Comparison of ENCODE assay signal across 13 mouse cellular contexts in genomic region chr13:105250264-105250663, GRCm38 (mm10). TPM values are rescaled to one million over a fixed set of nuclear protein-coding genes. Genes with fewer than 3 reads are reported as not detected.
DNase-seq lines count a peak whose midpoint lies in the region; ATAC-seq lines count a peak whose summit lies in the region.
"Had no signal": no experiment of that assay in that cellular context is flagged by ENCODE, and none has a peak within 500 bp of the region (broad histone marks: within the 10 kb centered on the region; RNA-seq: fewer than 3 reads in every experiment).

No protein-coding gene starts in this region.

- peak overlapping the region; percentile 69 for H3K27ac ChIP-seq in neural tube, embryonic 11.5 days (ENCODE audit: low read depth, low read length)
- H3K27ac ChIP-seq in midbrain, embryonic 11.5 days (ENCODE audit: low read depth, low read length) = peak overlapping the region; percentile 67
- H3K27ac ChIP-seq in intestine, embryonic 16.5 days (ENCODE audit: low read length) = no peak overlapping the region
- H3K27ac ChIP-seq: intestine, embryonic 15.5 days had no signal

- H3K4me3 ChIP-seq in neural tube, embryonic 11.5 days (ENCODE audit: low read depth, low read length) = no peak overlapping the region
- H3K4me3 ChIP-seq in midbrain, embryonic 11.5 days (ENCODE audit: low read depth, low read length) = no peak overlapping the region
- no peak overlapping the region for H3K4me3 ChIP-seq in intestine, embryonic 16.5 days (ENCODE audit: low read length)
- H3K4me3 ChIP-seq: intestine, embryonic 15.5 days had no signal

- no peaks in the 10 kb centered on the region for H3K9me3 ChIP-seq in neural tube, embryonic 11.5 days (ENCODE audit: control insufficient read depth, low read length)
- H3K9me3 ChIP-seq in midbrain, embryonic 11.5 days (ENCODE audit: control insufficient read depth, low read length) = no peaks in the 10 kb centered on the region
- H3K9me3 ChIP-seq in intestine, embryonic 16.5 days (ENCODE audit: control insufficient read depth, low read length) = no peaks in the 10 kb centered on the region
- H3K9me3 ChIP-seq: intestine, embryonic 15.5 days had no signal

- 65% methylated on average over 9 of the region's 9 CpGs for WGBS in neural tube, embryonic 11.5 days
- 76% methylated on average over 9 of the region's 9 CpGs for WGBS in midbrain, embryonic 11.5 days
- WGBS in intestine, embryonic 16.5 days = 71% methylated on average over 9 of the region's 9 CpGs

- ATAC-seq in neural tube, embryonic 11.5 days (ENCODE audit: insufficient read depth, low FRiP score, low TSS enrichment) = 0 out of 2 replicates have a peak, but pooled peaks have one; percentile 33
- ATAC-seq in midbrain, embryonic 11.5 days (ENCODE audit: low FRiP score) = peak; percentile 40; the same call in 1 of the 2 replicates
- no peak for ATAC-seq in intestine, embryonic 16.5 days
- no peak for ATAC-seq in cerebellum, adult (ENCODE audit: insufficient number of reproducible peaks, low FRiP score, low TSS enrichment)
- ATAC-seq: intestine, embryonic 15.5 days had no signal

- peak overlapping the region; percentile 10; the same call in 1 of the 2 replicates for H3K9ac ChIP-seq in neural tube, embryonic 11.5 days (ENCODE audit: low read length)
- H3K9ac ChIP-seq in midbrain, embryonic 11.5 days (ENCODE audit: low read length) = no peak overlapping the region
- no peak overlapping the region for H3K9ac ChIP-seq in intestine, embryonic 16.5 days (ENCODE audit: low read depth, low read length)
- H3K9ac ChIP-seq: intestine, embryonic 15.5 days had no signal

- no peak overlapping the region; the same call in 1 of the 2 replicates for H3K4me2 ChIP-seq in neural tube, embryonic 11.5 days (ENCODE audit: low read depth)
- H3K4me2 ChIP-seq in midbrain, embryonic 11.5 days = no peak overlapping the region
- H3K4me2 ChIP-seq in intestine, embryonic 16.5 days (ENCODE audit: low read depth, low read length) = no peak overlapping the region
- H3K4me2 ChIP-seq: intestine, embryonic 15.5 days; liver, embryonic 11.5 days had no signal

- peak; percentile 10 for DNase-seq in cerebellum, postnatal 10 days
- DNase-seq in cerebellum, postnatal 14 days = no peak
- no peak for DNase-seq in neural tube, embryonic 11.5 days (ENCODE audit: low spot score)
- DNase-seq in neural tube, embryonic 10.5 days (ENCODE audit: extremely low spot score, low spot score) = no peak
- no peak for DNase-seq in midbrain, embryonic 11.5 days (ENCODE audit: low spot score, missing footprints)
- peak; percentile 76 for DNase-seq in retina, postnatal 1 day
- DNase-seq: cerebellum, postnatal 25 days; kidney, postnatal 14 days; lung, postnatal 10 days had no signal

- no peaks in the 10 kb centered on the region for H3K27me3 ChIP-seq in neural tube, embryonic 11.5 days (ENCODE audit: control insufficient read depth, insufficient read depth, low read length)
- H3K27me3 ChIP-seq in midbrain, embryonic 11.5 days (ENCODE audit: control insufficient read depth, insufficient read depth, low read length) = no peaks in the 10 kb centered on the region
- H3K27me3 ChIP-seq in intestine, embryonic 16.5 days (replicated peaks; ENCODE audit: control insufficient read depth, insufficient read depth, low read length) = no peaks in the 10 kb centered on the region
- H3K27me3 ChIP-seq: intestine, embryonic 15.5 days had no signal

- 0 out of 2 replicates have a peak, but pooled peaks cover 4% of the 10 kb centered on the region for H3K4me1 ChIP-seq in neural tube, embryonic 11.5 days (ENCODE audit: control insufficient read depth, insufficient read depth, low read length)
- peaks cover 9% of the 10 kb centered on the region for H3K4me1 ChIP-seq in midbrain, embryonic 11.5 days (ENCODE audit: control insufficient read depth, insufficient read depth, low read length)
- H3K4me1 ChIP-seq in intestine, embryonic 16.5 days (ENCODE audit: control insufficient read depth, insufficient read depth, low read length) = no peaks in the 10 kb centered on the region
- H3K4me1 ChIP-seq: intestine, embryonic 15.5 days had no signal

- H3K36me3 ChIP-seq in neural tube, embryonic 11.5 days (ENCODE audit: control insufficient read depth, insufficient read depth, low read length) = no peaks in the 10 kb centered on the region
- H3K36me3 ChIP-seq in midbrain, embryonic 11.5 days (ENCODE audit: control insufficient read depth, insufficient read depth, low read length) = no peaks in the 10 kb centered on the region
- H3K36me3 ChIP-seq in intestine, embryonic 16.5 days (ENCODE audit: control insufficient read depth, insufficient read depth, low read length) = no peaks in the 10 kb centered on the region
- H3K36me3 ChIP-seq: intestine, embryonic 15.5 days had no signal

RNA-seq across cellular contexts. Expression of gene Rnf180, which starts 44.4 kb away (rescaled TPM):
- polyA plus RNA-seq in neural tube, embryonic 11.5 days (2014; fragmentation: Nextera tagmentation; extraction: Ambion mirVana) = 7.0 and 9.4 TPM in 2 replicates
- polyA plus RNA-seq in midbrain, embryonic 11.5 days (2014; fragmentation: Nextera tagmentation; extraction: Ambion mirVana) = 10.5 and 11.3 TPM in 2 replicates
- polyA plus RNA-seq in intestine, embryonic 16.5 days (2015; fragmentation: Nextera tagmentation; extraction: Ambion mirVana) = 1.9 and 2.4 TPM in 2 replicates

Comparison
In these comparisons a context has a peak if more than half of its experiments do, and no peak if none do; other contexts are left out.
1. DNase-seq: peak in cerebellum, postnatal 10 days (2 of 2) and retina, postnatal 1 day (single experiment); none in cerebellum, postnatal 14 days (0 of 2), neural tube, embryonic 11.5 days (single experiment), neural tube, embryonic 10.5 days (single experiment) and midbrain, embryonic 11.5 days (single experiment).
2. ATAC-seq: peak in neural tube, embryonic 11.5 days (single experiment) and midbrain, embryonic 11.5 days (single experiment); none in intestine, embryonic 16.5 days (single experiment) and cerebellum, adult (single experiment).